Mouse (Mus musculus) olfactory bulb, adult 2 months (tissue): ENCODE data around the gene Galnt6. TPM values are rescaled to one million over a fixed set of nuclear protein-coding genes. Genes with fewer than 3 reads are reported as not detected.

Experiments
- H3K27ac ChIP-seq: fragments of 200-500 bp; 2 replicates; pipeline ENCODE4 v1.5.1; 2012; ENCODE audit warnings: low read depth, low read length; ENCODE audit not compliant: insufficient read depth
- H3K4me1 ChIP-seq: fragments of 200-500 bp; 2 replicates; pipeline ENCODE4 v1.6.1; 2012; ENCODE audit warnings: low read length; ENCODE audit not compliant: control insufficient read depth, insufficient read depth
- H3K4me3 ChIP-seq: fragments of 200-500 bp; 2 replicates; pipeline ENCODE4 v1.5.1; 2012; ENCODE audit warnings: mild to moderate bottlenecking, low read depth, low read length, moderate library complexity; ENCODE audit not compliant: insufficient read depth
- CTCF ChIP-seq: fragments of 200-500 bp; IDR thresholded peaks from 2 replicates; pipeline ENCODE4 v1.5.1; 2012; ENCODE audit warnings: low read depth, mild to moderate bottlenecking, low read length, moderate library complexity; ENCODE audit not compliant: insufficient read depth
- POLR2A ChIP-seq: fragments of 200-500 bp; IDR thresholded peaks from 2 replicates; pipeline ENCODE4 v1.6.1; 2012; ENCODE audit warnings: mild to moderate bottlenecking, low read depth, low read length, moderate library complexity; ENCODE audit not compliant: insufficient read depth
- WGBS: fragments of 180-500 bp; shearing (Covaris S2); methylation state at CpG from one replicate; pipeline ENCODE4 v1.1.7; 2018; 5-methylcytosine and 5-hydroxymethylcytosine counted together
- polyA plus RNA-seq: library from polyadenylated mRNA; stranded (reverse); fragments of >200 nt; gene quantifications from 2 replicates; pipeline ENCODE4 v1.2.4, GENCODE M21; 2012; ENCODE audit warnings: low replicate concordance; ENCODE audit not compliant: missing spikeins, insufficient read depth, insufficient read length

Galnt6 gene
- polyA plus RNA-seq, 1 experiment, result not detected

DNA sequence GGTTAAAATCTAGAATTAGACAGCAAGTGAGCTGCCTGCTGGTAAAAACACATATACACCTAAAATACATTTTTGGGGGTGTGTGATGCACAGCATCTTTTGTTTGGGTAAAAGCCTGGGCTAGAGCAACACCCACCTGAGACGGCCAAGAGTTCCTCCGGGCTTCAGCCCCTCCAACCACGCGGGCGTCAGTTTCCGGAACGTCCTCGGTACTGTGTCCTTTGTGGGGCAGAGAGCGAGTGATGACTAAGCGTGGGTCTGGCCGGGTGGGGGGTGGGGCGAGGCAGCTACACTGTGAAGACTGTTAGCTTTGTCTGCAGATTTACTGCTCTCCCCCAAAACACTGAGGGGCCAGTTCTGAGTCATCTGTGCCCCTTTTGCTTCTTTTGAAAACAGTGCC is 42.2 kb downstream of the Galnt6 start:
- H3K27ac ChIP-seq, result no peak overlapping the region
- WGBS, result 11% methylated on average over 12 of the region's 12 CpGs
- TF ChIP-seq CTCF, result no peak
- TF ChIP-seq POLR2A, result no peak
- H3K4me1 ChIP-seq, result peaks cover 13% of the 10 kb centered on the region
- no peak overlapping the region for H3K4me3 ChIP-seq

DNA sequence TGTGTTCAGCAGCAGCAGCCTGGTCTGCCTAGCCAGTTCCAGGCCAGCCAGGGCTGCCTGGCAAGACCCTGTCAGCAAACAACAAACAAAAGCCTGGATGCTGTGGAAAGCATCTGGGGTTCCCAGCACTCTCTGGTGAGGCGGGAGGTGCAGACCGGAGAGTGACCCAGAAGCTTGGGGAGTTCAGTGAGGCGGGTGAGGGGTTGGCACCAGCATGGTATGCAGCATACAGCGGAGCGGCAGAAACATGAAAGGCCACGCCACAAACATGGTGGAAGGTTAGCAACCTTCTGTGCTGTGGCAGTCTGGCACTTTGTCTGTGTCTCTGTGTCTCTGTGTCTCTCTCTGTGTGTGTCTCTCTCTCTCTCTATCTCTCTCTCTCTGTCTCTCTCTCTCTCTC is 42.7 kb downstream of the Galnt6 start:
- no peak for TF ChIP-seq CTCF
- TF ChIP-seq POLR2A, result no peak
- Histone ChIP-seq H3K4me3 (no peak overlapping the region), H3K27ac (no peak overlapping the region), H3K4me1 (peaks cover 13% of the 10 kb centered on the region)
- WGBS, result 77% methylated on average over 6 of the region's 6 CpGs

DNA sequence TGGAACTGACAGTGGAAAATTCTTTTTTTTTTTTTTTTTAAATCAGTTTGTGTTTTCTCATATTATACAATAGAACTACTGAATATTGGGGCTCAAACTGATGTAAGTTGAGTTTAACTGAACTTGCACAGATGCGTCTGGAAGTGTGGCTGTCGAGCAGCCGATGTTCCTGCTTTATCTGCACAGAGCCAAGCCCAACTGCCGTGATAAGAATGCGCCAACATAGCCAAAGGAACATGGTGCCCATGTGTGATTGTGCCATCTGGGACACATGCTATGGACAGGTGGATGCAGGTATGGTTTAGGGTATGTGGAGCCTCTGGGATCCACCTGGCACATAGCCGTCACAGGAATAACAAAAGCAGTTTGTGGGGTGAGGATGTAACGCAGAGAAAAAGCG is 43.3 kb downstream of the Galnt6 start:
- 96% methylated on average over 8 of the region's 8 CpGs for WGBS
- TF ChIP-seq CTCF (no peak), POLR2A (no peak)

DNA sequence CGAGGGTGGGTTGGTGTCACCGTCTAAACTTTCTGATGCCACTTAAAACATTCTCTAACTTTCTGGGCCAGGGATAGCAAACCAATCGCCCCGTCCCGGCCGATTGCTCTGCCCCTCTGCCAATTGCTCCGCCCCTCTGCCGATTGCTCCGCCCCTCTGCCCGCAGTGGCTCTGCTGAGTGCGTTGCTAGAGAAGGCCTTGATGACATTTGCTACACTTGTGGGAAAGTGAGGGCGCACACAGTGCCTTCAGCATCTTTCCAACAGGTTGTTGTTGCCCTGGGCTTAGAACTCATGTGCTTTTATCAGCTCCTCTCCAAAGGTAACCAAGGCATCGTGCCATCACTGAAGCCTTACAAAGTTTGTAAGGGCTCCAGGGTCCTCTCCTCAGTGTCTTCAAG is 43.9 kb downstream of the Galnt6 start:
- WGBS, result 37% methylated on average over 13 of the region's 13 CpGs
- Histone ChIP-seq H3K4me1 (peaks cover 13% of the 10 kb centered on the region), H3K4me3 (no peak overlapping the region), H3K27ac (no peak overlapping the region)
- TF ChIP-seq CTCF (no peak), POLR2A (no peak)

More for the DNA sequence above, 43.3 kb downstream of the Galnt6 start:
- peaks cover 13% of the 10 kb centered on the region for H3K4me1 ChIP-seq
- no peak overlapping the region for H3K27ac ChIP-seq
- no peak overlapping the region for H3K4me3 ChIP-seq

DNA sequence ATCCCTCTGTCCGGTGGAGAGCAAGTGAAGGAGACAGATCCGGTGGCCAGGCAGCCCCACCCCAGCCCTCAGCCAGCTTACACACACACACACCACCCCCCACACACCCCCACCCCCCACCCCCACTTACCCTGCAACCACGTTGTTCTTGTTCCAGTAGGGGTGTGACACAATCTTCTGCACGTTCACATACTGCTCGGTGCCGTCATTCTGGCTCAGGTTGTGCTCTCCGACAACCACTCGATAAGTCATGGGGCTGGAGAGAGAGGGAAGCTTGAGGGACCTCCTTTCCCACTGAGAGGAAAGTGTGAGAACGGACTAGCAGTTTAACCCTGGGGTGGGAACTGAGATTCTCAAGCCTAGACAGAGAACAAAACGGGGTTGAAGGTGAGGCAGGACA is 44.7 kb downstream of the Galnt6 start:
- no peak overlapping the region for H3K4me3 ChIP-seq
- TF ChIP-seq POLR2A (no peak), CTCF (no peak)
- WGBS, result 74% methylated on average over 10 of the region's 10 CpGs
- no peak overlapping the region for H3K27ac ChIP-seq
- peaks cover 13% of the 10 kb centered on the region for H3K4me1 ChIP-seq

DNA sequence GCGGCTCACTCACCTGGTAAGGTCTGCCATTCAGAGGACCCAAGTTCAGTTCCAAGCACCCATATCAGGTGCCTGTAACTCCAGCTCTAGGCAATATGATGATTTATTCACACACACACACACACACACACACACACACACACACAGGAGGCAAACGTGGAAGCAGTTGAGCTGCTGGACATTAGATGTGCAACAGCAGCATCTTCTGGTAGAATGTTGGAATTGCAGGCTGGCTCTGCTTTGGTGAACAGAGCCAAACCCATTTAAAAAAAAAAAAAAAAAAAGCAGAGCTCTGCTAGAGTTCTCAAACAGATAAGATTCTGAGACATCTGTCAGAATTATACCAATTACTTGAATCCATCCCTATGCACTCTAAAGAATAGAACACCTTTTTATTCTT is 46.1 kb downstream of the Galnt6 start:
- H3K27ac ChIP-seq, result no peak overlapping the region
- no peak overlapping the region for H3K4me3 ChIP-seq
- WGBS, result 46% methylated on average over 2 of the region's 2 CpGs
- peaks cover 12% of the 10 kb centered on the region for H3K4me1 ChIP-seq
- TF ChIP-seq POLR2A, result no peak
- no peak for TF ChIP-seq CTCF

DNA sequence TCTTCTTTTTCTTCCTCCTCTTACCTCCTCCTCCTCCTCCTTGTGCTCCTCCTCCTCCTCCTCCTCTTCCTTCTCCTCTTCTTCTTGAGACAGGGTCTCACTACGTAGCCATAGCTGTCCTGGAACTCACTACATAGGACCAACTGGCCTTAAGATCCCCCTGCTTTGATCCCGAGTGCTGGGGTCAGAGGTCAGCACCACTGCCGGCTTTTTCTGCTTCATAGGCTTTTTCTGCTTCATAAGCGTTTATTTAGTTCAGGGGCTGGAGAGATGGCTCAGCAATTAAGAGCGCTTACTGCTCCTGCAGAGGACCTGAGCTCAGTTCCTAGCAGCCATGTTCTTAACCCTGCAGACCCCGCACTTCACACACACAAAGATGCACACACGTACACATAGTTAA is 47.4 kb downstream of the Galnt6 start:
- Histone ChIP-seq H3K4me1 (no peaks in the 10 kb centered on the region), H3K4me3 (no peak overlapping the region), H3K27ac (no peak overlapping the region)
- TF ChIP-seq POLR2A, result no peak
- 61% methylated on average over 7 of the region's 7 CpGs for WGBS

DNA sequence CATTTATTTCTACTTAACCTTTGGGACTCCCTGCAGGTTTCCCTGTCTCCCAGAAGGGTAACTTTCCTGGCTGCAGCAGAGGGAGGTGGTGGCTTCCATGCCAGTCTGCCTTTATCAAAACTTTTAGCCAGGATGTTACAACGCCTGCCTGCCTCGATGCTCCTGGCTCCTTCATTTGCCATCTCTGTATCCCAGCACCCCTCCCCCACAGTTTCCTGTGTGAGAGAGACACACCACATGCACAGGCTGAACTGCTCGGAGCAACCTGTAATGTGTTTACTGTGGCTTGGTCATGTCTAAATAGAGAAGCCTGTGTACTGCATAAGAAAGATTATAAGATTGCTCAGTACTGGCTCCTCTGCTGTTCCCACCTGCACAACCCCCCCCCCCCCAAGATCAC is 48.8 kb downstream of the Galnt6 start:
- Histone ChIP-seq H3K4me1 (peaks cover 3% of the 10 kb centered on the region; the same call in 1 of the 2 replicates), H3K4me3 (no peak overlapping the region), H3K27ac (no peak overlapping the region)
- TF ChIP-seq CTCF (no peak), POLR2A (no peak)
- 73% methylated on average over 3 of the region's 3 CpGs for WGBS

DNA sequence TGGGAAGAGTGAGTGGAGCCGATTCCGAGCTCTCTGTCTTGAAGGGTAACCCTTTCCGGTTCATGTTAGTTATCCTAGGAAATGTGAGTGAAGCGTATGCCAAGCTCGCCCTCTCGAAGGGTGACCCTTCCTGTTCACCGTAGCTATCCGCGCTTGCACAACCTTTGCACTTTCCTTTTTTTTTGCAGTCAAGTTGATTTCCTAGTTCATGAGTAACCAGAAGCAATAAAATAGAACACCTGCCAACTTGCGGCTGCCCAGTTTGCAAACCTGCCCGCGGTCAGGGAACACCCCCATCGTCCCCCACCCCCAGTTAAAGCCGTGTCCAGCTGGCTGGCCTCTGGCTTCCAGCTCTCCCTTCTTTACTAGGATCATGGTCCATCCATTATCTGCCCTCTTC is 50.2 kb downstream of the Galnt6 start:
- WGBS, result 92% methylated on average over 14 of the region's 14 CpGs
- H3K4me1 ChIP-seq, result peaks cover 3% of the 10 kb centered on the region; the same call in 1 of the 2 replicates
- TF ChIP-seq CTCF, result no peak
- TF ChIP-seq POLR2A, result no peak
- H3K4me3 ChIP-seq, result no peak overlapping the region
- no peak overlapping the region for H3K27ac ChIP-seq

DNA sequence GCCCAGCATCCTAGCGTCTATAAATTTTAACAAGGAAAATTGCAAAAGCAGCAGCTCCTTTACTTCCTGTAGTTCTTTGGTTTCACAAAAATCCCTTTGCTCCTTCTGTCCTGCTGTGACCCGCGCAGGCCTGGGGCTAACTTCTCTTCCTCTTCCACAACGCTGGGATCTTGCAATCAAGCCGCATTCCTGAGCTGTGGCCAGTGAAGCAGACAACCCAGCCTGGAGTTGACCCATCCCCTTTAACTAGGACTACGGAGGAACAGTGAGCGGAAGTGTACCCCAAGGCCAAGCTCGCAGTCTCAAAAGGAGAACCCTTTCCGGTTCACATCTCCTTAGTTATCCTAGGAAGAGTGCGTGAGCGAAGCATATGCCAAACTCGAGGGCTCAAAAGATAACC is 50.6 kb downstream of the Galnt6 start:
- TF ChIP-seq CTCF (no peak), POLR2A (no peak)
- Histone ChIP-seq H3K4me3 (no peak overlapping the region), H3K4me1 (peaks cover 3% of the 10 kb centered on the region; the same call in 1 of the 2 replicates), H3K27ac (no peak overlapping the region)
- WGBS, result 86% methylated on average over 12 of the region's 12 CpGs
